Mouse (Mus musculus): ENCODE data around the gene Tenm4.

Gene Tenm4

DNA sequence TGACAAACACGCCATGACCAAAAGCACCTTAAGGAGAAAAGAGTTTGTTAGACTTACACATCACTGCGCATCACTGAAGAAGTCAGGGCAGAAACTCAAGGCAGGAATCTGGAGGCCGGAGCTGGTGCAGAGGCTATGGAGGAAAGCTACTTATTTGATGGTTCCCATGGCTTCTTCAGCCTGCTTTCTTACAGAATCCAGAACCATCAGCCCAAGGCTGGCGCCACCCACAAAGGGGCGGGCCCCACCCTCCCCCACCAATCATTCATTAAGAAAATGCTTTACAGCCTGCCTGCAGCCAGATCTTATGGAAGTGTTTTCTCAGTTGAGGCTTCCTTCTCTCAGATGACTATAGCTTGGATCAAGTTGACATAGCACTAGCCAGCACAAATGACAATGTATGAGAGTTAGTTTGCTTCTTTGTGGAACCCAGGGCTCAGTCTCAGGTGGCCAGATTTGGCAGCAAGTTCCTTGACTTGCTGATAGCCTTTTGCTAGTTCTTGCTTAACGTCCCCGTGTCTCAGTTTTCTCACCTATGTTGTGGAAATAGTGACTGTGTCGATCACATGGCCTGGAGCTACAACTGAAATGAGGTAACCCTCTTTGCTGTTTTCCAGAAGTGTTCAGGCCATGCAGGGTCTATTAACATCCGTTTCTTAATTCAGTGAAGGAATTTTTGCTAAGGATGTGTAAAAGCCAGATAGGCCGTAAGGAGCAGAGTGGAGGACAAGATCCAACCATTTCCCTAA, 32.9 kb downstream of the Tenm4 start:
- DNase-seq (ENCODE audit: low read depth, low spot score) = no peak

DNA sequence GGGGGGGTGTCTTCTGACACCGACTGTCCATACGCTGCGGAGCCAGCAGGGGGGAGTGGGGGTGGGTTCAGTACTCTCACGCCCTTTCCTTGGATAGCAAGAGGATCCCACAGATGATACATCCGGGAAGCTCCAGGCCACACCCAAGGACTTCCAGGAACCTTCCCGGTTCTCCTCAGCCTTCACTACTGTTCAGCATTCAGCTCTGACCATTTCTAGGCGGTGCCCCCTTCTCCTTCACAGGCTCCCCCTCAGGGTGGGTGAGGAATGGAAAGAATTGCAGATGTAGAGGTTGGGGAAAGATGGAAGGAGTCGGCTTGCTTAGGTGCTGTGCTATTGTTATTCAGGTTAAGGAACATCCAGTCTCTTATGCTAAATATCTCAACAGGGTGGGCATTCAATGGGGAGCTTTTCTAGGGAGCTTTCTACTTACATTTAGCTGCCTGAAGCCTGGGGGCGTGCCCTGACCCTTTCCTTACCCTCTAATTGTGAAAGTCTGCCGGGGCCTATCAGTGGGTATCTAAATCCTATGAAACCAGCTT, 33.8 kb downstream of the Tenm4 start:
- DNase-seq (ENCODE audit: low read depth, low spot score) = no peak

DNA sequence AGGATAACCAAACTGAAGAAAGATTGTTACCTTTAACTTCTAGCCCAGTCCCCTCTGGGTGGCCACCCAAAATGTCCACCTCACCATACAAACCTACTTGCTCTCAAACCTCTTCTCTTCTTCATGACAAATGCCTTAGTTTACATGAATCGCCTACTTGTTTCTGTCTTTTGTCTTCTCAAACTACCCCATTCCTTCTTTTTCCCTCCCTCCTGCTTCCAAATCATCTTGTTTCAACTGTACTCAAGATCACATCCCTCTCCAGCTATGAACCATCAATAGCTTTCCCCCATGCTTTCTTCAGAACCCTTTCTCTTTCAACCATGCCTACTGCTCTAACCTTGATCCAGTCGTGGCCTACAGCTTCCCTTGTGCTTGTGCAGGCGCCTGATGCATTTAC, 36.0 kb downstream of the Tenm4 start:
- no peak for DNase-seq (ENCODE audit: low read depth, low spot score)

DNA sequence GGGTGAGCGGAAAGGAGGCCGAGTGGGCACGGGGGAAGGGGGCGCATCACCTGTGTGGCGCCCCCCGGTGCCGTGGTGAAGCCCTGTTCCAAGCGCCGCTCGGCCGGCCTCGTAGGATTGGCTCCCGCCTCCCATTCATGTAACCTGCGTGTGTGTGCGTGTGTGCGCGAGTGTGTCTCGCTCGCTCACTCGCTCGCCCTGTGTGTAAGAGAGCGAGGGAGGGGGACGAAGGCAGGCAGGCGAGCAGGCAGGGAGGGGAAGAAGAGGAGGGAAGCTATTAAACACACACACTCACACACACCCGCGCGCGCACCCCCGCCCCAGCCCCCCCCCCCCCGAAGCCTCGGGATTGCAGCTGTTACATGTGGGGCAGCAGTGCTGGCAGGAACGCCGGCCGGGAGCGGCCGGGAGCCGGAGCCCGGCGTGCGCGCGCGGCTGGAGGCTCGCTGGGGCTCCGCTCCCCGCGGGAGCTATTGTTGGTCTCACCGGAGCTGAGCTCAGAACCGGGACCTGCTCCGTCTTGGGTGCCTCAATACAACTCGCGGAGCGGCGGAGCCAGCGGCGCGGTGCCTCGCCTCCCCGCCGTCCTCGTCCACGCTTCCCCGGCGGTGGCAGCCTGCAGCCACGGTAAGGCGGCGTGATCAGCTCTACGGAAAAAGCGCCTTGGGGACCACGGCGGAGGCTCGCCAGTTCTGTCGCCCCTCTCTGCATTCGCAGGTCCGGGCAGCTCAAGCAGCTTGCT, 38.9 kb downstream of the Tenm4 start:
- DNase-seq (ENCODE audit: low read depth, low spot score) = no peak

DNA sequence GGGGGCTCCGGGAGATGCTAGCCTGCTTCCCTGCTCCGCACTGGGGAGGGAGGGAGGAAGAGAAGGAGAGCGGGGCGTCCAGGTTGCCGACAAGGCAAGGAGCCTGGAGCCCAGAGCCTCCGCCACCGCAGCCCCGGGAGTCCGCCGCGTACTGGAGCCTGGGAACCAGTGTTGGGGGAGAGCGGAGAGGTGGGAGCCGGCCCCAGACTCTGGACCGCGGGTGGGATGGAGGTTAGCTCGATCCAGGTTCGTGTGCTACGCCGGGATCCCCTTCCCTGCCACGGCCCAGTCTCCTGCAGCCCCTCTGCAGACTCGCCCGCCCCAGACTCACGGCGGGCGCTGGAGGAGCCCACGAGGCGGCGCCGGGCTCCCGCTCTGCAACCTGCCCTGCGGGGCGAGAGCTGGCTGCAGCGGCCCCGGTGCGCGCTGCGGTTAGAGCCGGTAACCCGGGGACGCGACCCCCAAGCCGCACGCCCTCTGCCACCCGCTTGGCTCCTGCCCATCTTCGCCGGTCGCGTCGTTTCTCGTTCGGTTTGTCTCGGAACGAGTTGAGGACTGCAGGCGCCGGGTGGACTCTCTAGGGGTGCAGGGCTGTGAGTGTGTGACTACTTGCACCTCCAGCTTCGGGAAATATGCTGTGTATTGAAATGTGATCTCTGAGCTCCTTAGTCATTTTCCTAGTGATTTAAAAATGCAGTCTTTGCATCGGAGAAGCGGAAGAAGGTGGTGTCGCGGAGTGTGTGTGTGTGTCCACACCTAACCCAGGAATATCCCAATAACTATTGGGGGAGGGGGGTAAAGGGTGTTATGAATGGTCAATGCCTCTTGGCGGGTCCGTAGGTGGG, 39.7 kb downstream of the Tenm4 start:
- DNase-seq (ENCODE audit: low read depth, low spot score) = no peak

DNA sequence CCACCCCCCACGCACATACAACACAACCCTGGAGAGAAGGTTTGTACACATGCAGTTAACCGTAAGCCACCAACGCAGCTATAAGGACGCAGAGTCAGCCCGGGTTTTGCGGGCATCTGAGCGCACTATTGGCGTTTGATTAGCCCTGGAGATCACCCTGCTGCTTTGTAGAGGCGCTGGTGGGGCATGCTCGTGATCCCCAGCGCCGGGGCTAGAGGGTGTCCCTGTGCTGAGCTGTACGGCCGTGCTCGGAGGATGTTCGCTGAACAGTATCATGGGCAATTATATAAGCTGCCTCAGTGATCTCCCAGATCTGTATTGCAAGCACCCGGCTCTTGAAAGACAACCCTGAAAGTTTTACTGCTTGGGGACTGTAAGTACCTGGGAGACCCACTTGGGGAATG, 40.6 kb downstream of the Tenm4 start:
- no peak for DNase-seq (ENCODE audit: low read depth, low spot score)

DNA sequence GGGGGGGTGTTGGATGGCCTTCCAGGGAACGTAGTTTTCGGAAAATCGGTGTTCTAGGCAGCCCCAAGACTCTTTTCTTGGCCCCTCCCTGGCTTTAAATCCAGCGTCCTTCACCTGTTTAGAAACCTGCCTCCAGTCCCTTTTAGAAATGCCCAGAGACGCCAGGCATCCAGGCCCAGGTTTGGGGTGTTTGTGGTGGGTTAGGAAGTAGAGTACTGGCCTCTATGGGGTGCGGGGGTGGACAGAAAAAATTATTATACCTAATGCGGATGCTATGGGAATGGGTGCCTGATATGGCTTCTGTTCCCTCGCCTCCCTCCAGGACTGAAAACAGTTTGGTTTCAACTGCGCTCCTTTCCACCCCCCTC, 41.2 kb downstream of the Tenm4 start:
- DNase-seq (ENCODE audit: low read depth, low spot score) = no peak

DNA sequence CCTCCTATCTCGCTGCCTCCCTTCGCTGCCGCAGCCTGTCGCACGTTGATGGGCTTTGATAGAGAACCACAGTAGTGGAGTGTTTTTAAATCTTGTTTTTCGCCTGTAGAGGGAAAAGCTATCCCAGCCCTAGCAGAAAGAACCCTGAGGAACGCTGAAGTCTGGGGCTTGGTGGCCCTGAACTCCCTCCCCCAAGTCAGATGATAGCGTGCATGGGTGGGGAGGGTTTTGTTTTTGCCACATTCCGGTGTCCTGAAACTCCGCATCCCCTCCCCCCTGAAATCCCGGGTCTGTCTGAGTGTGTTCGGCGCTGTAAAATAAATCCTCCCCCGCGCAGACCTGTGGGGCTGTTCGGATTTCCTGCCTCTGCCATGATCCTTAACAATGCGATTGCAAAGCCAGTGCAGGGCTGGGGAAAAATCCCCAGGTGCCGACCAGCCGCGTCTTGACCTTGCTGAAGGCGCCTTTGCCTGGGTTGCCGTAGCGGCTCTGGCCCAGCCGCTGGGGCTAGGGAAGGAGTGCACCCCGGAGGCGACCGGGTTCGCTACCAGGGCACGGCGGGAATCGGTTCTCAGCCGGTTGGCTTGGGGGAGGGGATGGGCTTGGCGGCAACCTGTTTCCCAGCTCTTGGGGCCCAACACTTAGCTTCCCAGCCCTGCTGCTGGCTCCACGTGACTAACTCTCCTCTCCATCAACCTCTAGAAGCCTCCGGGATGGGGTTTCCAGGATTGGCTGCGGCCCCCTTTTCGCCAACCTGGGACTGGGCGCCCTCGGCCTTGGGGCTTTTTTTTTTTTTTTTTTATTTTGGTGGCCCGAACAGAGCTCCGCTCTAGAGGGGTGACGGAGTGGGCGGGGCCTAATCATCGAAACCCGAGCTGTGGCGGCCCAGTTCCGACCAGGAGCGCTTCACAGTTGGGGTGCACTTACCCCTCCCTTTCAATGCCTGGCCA, 41.8 kb downstream of the Tenm4 start:
- no peak for DNase-seq (ENCODE audit: low read depth, low spot score)

DNA sequence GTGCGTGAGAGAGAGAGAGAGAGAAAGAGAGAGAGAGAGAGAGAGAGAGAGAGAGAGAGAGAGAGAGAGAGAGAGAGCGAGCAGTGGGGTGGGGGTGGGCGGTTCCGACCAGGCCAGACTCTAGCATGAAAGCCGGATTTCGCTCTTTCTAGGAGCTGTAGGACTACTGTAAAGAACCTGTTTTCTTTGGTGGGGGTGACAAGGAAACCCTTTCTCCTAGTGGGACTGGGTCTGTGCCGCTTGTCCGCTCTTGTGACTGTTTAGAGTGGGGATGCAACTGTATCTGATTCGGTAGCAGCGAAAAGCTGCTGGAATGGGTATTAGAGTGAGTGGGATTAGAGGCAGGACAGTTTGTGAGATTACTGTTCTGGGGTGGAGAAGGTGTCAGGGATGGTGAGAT, 42.7 kb downstream of the Tenm4 start:
- DNase-seq (ENCODE audit: low read depth, low spot score) = no peak

DNA sequence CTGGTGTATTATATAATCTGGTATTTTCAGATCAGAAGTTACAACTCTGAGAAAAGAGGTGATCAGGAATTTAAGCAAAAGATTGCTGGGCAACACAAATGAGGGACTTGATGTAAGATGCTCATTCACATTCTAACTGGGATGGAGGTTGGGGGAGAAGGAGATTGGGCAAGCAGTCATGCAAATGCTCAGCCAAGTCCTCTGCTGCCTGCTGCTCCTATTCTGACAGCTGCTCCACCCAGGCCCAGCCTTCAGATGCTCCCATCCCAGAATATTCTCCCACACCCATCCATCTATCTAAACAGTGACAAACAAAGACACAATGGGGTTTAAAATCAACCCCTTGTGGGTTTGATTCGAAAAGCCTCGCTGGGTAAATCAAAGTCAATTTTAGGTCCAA, 43.8 kb downstream of the Tenm4 start:
- no peak for DNase-seq (ENCODE audit: low read depth, low spot score)

DNA sequence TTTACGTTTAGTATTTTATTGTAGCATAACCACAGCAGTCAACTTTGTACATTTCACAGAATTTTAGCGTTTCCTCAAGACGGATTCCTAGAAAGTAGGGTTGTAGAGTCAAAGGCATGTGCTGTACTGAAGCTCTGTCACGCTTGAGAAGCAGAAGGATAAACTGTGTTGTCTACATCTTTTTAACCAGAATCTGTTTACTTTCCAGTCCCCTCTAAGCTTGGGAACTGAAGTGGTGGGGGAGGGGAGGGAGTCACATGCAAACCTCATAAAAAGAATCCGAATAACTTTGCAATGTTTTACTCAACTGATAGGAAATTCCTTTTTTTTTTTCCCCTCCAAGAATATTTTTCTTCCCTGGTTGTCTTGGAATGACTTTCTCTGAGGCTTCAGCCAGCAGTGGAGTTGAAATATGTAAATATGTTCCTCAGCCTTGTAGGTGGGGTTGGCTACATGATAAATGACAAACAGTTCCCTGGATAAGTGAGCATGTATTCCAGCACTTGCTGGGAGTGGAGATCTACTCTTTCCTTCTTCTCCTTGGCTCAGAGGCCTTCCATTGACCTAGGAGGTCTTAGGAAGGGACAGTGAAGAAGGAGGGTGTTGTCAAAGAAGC, 45.0 kb downstream of the Tenm4 start:
- DNase-seq (ENCODE audit: low read depth, low spot score) = no peak

DNA sequence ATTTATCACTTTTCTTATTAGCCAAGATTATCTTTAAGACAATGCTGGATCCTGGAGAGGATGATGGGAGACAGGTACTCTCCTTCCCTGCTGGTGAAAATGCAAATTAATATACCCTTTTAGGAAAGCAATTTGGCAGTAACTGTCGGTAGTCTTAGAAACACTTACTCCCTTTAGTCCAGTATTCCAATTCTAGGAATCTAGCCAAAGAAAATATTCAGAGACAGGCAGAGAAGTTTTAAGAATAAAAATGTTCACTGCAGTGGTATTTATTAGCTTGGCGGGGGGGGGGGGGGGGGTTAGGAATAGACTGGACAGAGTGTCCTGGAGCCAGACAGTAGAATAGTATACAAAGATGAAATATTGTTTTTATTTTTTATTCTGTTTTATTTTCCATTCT, 48.3 kb downstream of the Tenm4 start:
- no peak for DNase-seq (ENCODE audit: low read depth, low spot score)

DNA sequence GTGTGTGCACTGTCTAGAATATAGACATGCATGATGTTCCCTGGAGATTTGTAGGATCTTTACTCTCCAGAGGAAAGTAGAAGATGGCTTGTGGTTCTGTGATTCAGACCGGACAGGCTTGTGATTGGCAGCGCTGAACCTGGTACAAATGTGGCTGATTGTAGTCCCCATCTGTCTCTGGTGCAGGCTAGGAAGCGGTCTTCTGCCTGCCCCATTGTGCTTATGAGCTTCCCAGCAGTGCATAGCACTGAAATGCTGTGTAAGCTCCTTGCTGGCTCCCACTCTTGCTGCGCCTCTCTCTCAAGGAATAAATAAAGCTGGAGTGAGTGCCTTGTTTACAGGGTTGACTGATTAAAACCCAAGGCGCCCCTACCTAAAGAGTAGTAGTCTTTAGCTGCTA, 49.6 kb downstream of the Tenm4 start:
- DNase-seq (ENCODE audit: low read depth, low spot score) = no peak

DNA sequence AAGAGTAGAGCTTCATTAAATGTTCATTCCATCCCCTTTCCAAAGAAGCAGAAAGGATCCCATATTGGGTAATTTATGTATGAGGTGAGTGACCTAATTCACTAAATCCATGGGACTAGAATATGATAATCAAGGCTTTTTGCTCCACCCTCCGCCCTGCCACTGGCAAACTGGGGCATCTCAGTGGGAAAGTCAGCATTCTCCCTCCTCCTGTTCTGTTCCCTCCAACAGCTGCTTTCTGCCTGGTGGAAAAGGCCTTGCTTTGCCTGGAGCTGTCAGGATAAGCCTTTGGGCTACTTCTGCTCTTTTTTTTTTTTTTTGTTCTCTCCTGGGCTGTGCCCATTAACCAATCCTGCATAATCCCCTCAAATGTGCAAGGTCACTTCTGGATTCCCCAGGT, 51.5 kb downstream of the Tenm4 start:
- DNase-seq (ENCODE audit: low read depth, low spot score) = no peak

DNA sequence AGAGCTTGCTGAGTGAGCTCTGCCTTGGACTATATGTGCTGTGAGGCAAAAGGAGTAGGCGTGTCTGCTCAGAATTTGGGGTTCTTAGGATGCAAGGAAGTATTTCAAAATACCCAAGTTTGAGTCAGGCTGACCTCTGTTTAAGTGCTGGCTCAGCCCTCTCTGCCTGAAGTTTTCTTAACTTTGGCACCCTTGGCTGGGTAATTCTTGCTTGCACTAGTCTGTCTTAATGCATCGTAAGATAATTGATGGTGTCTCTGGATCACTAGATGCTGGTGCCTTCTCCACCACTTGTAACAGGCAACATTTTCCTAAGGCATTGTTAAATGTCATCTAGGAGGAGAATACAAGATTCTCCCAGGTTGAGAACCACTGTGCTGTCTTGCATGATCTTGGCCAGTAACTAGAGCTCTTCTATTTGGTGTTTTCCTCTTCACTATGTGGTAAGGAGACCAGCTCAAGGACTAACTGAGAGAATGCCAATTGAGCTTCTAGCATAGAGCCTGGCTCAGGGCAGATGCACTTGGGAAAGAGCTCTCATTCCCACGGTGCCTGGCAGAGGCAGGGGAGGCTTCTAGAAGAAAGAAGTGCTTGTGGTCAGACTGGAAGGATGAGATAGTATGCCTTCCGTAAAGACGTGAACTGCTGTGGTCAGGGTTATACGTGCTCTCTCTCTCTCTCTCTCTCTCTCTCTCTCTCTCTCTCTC, 57.7 kb downstream of the Tenm4 start:
- DNase-seq (ENCODE audit: low read depth, low spot score) = no peak

DNA sequence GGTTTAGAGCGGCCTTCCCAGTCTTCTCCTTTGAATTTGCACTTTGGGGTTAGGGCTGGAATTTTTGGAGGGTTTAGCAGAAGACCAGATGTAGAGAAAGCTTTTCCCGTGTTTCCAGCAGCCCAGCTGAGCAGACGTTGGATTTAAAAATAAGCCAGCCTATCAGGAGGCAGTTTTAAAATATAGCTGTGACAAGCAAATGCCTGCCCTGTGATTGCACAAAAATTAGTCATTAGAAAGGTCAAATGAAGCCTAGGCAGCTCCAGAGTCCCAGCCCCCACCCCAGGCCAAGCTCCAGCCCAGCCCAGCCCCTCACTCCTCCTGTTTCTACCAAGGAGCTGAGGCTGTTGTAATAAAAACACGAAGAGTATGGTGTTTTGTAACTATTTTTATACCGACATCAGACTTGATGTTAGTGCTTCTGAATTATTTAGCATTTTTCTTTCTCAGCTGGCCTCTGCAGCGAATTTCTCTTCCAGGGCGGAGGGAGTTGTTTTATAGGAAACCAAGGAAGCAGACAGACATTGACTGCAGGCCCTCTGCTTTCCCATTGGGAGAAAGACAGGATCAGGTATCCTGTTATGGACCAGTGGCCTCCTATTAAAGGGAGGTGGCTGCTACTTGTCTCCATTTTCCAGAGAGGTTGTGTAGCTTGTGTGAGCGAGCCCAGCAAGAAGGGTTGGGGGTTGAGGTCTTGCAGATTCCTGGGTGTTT, 59.1 kb downstream of the Tenm4 start:
- no peak for DNase-seq (ENCODE audit: low read depth, low spot score)

DNA sequence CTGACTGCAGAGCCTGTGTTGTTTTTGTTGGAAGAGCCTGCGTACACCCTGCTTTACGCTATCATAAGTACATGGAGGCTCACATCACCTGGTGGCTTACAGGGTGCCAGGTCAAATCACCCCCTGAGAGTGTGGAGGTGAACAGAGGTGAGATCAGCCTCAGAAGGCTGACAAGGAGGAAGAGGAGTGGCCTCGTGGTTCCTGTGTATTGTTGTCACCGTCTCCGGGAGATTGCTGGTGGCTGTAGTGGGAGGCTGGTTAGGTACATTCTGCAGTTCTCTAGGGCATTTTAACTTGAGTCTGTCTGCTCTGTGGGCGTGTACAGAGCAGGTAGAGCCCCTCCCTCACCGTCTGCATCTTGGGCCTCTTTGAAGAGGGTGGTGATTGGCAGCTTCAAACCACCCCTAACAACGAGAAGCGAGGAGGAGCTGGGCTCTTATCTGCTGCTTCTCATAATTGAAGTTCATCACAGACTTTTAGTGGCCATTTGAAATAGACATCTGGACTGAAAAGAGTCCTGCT, 59.7 kb downstream of the Tenm4 start:
- no peak for DNase-seq (ENCODE audit: low read depth, low spot score)

DNA sequence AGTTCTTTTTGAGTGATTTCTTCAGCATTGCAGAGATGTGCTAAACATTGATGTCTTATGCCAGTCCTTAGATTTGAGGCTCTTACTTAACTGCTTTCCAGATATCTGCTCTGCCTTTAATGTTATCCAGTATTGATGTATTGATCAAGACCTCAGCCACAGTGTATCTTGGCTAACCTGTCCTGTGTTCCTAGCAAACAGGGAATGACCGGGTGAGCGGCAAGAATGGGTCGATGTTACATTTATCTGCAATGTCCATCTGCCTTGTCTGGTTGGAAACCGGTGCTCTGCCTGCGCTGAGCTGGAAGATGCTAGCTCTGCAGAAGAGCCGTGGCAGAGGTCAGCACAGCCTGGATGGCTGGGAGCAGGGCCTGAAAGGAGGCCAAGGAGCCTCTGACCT, 64.8 kb downstream of the Tenm4 start:
- DNase-seq (ENCODE audit: low read depth, low spot score) = no peak

DNA sequence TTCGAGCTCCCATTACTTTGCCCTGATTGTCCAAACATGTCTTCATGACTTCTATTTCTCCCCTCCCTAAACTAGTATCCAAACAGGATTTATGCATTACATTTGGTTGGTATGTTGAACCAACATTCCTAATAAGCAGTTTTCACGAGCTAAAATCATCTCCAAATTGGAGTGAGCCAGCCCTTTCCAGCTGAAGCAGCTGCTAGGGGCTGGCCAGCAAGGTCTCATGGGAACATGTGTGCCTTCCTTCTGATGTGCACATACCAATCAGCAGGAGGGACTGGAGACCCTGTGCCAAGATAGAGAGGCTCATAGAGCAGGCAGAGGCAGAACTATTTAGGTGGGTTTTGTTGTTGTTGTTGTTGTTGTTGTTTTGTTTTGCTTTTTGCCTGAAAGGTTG, 69.6 kb downstream of the Tenm4 start:
- no peak for DNase-seq (ENCODE audit: low read depth, low spot score)
